Mouse (Mus musculus) spleen, adult 12 weeks (tissue): Measurements from ENCODE around the gene Abca1.

ENCODE experiments used
- DNase-seq: peaks from one replicate; pipeline ENCODE4 v3.0.0; 2022; ENCODE audit warnings: low spot score

The Abca1 gene

GRCm38 (mm10) chr4:53121516-53122227, 38.0 kb downstream of the Abca1 start:
- DNase-seq, result peak; percentile 39

GRCm38 (mm10) chr4:53121084-53121483, 38.6 kb downstream of the Abca1 start:
- DNase-seq, result no peak

GRCm38 (mm10) chr4:53120038-53120685, 39.5 kb downstream of the Abca1 start:
- no peak for DNase-seq

- DNase-seq, result no peak
Measured at GRCm38 (mm10) chr4:53118643-53119042, 41.1 kb downstream of the Abca1 start.

- no peak for DNase-seq
Measured at GRCm38 (mm10) chr4:53117610-53118009, 42.1 kb downstream of the Abca1 start.

- no peak for DNase-seq
Measured at GRCm38 (mm10) chr4:53117076-53117475, 42.6 kb downstream of the Abca1 start.

GRCm38 (mm10) chr4:53115866-53116265, 43.8 kb downstream of the Abca1 start:
- no peak for DNase-seq

GRCm38 (mm10) chr4:53115410-53115809, 44.3 kb downstream of the Abca1 start:
- DNase-seq, result no peak

- no peak for DNase-seq
Measured at GRCm38 (mm10) chr4:53111919-53112355, 47.8 kb downstream of the Abca1 start.

- no peak for DNase-seq
Measured at GRCm38 (mm10) chr4:53110356-53110755, 49.3 kb downstream of the Abca1 start.

GRCm38 (mm10) chr4:53109381-53109928, 50.2 kb downstream of the Abca1 start:
- DNase-seq, result no peak

- no peak for DNase-seq
Measured at GRCm38 (mm10) chr4:53108194-53108593, 51.5 kb downstream of the Abca1 start.

GRCm38 (mm10) chr4:53106732-53107131, 53.0 kb downstream of the Abca1 start:
- DNase-seq, result no peak

- DNase-seq, result no peak
Measured at GRCm38 (mm10) chr4:53106071-53106470, 53.6 kb downstream of the Abca1 start.

GRCm38 (mm10) chr4:53104634-53105033, 55.1 kb downstream of the Abca1 start:
- DNase-seq, result no peak

- no peak for DNase-seq
Measured at GRCm38 (mm10) chr4:53102529-53102928, 57.2 kb downstream of the Abca1 start.

- no peak for DNase-seq
Measured at GRCm38 (mm10) chr4:53101306-53101705, 58.4 kb downstream of the Abca1 start.

- DNase-seq, result no peak
Measured at GRCm38 (mm10) chr4:53100492-53100891, 59.2 kb downstream of the Abca1 start.

GRCm38 (mm10) chr4:53094850-53095249, 64.8 kb downstream of the Abca1 start:
- no peak for DNase-seq

- no peak for DNase-seq
Measured at GRCm38 (mm10) chr4:53094331-53094730, 65.4 kb downstream of the Abca1 start.

GRCm38 (mm10) chr4:53093615-53094014, 66.1 kb downstream of the Abca1 start:
- DNase-seq, result no peak

GRCm38 (mm10) chr4:53089641-53090040, 70.1 kb downstream of the Abca1 start:
- no peak for DNase-seq

- DNase-seq, result no peak
Measured at GRCm38 (mm10) chr4:53088999-53089398, 70.7 kb downstream of the Abca1 start.
